Mouse (Mus musculus): ENCODE data around the gene Rassf8. TPM values are rescaled to one million over a fixed set of nuclear protein-coding genes. Genes with fewer than 3 reads are reported as not detected.

Rassf8 gene
- polyA plus RNA-seq, 1 experiment from 2014 or later: 9.2 TPM

DNA sequence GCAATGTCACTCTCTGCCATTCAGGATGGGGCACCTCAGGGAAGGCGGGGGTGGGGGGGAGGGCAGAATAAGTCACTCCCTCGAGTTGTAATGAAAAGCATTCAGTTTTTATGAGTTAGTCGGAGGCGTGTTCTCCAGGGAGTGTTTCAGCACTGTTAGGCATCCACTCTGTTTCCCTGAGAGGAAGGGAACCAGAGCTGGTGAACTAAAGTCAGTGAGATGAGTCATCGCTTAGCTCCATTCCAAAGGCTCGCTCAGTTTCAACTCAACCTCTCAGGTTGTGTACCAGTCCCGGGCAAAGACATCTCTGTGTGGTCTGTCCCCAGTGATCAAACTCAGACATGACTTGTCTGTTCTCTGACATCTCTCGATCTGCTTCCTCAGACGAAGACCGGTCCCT lies 20.7 kb upstream of the Rassf8 start:
- no peak overlapping the region for H3K27ac ChIP-seq
- H3K4me3 ChIP-seq (replicated peaks): no peak overlapping the region
- H3K4me1 ChIP-seq (replicated peaks): peaks cover 16% of the 10 kb centered on the region
- H3K9me3 ChIP-seq: no peaks in the 10 kb centered on the region
- no peak overlapping the region for H3K4me2 ChIP-seq
- no peaks in the 10 kb centered on the region for H3K27me3 ChIP-seq
- ATAC-seq (ENCODE audit: insufficient number of reproducible peaks, insufficient read depth, low FRiP score, low TSS enrichment, low read depth): no peak
- H3K36me3 ChIP-seq: no peaks in the 10 kb centered on the region
- H3K9ac ChIP-seq (replicated peaks): no peak overlapping the region
- WGBS: 63% methylated on average over 10 of the region's 10 CpGs

DNA sequence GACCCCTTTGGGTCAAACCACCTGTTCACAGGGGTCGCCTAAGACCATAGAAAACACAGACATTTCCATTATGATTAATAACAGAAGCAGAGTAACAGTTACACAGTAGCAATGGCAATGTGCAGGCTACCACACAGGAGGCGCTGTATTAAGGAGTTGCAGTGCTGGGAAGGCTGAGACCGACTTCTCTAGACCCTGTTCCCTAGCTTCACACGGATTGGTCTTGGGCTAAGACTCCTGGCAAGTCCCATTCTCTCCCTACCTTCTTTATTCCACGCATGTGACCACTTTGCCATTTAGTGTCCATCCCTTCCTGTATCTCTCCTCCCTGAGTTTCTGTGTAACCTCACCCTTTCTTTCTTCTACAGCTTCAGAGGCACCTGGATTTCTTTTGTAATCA lies 19.6 kb upstream of the Rassf8 start:
- H3K9ac ChIP-seq (replicated peaks): no peak overlapping the region
- no peaks in the 10 kb centered on the region for H3K27me3 ChIP-seq
- no peak for ATAC-seq (ENCODE audit: insufficient number of reproducible peaks, insufficient read depth, low FRiP score, low TSS enrichment, low read depth)
- peaks cover 13% of the 10 kb centered on the region for H3K4me1 ChIP-seq (replicated peaks)
- H3K4me2 ChIP-seq: no peak overlapping the region
- no peak overlapping the region for H3K4me3 ChIP-seq (replicated peaks)
- whole genome bisulfite sequencing: 47% methylated on average over 5 of the region's 5 CpGs
- H3K9me3 ChIP-seq: no peaks in the 10 kb centered on the region
- H3K27ac ChIP-seq: no peak overlapping the region
- no peaks in the 10 kb centered on the region for H3K36me3 ChIP-seq

DNA sequence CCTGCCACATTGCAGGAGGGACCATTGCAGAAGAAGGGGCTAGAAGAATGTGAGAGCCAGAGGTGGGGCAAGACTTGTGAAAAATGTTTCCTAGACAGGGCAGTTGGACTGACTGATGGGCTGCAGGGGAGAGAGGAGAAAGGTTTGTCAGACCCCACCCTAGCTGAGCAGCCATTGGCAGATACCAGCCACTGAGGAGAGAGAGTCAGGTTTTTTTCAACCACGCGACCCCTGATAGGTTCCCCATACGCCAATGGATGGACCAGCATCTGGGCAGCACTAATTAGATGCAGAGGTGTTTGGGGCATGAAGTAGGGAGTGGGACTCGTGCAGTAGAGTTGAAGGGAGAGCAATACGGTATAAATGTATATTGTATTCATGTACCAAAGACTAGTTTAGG lies 13.7 kb upstream of the Rassf8 start:
- peak; percentile 72 for ATAC-seq (ENCODE audit: insufficient number of reproducible peaks, insufficient read depth, low FRiP score, low TSS enrichment, low read depth)
- 38% methylated on average over 5 of the region's 5 CpGs for WGBS
- no peak overlapping the region for H3K4me2 ChIP-seq
- H3K9ac ChIP-seq (replicated peaks): no peak overlapping the region
- H3K27ac ChIP-seq: no peak overlapping the region
- H3K36me3 ChIP-seq: no peaks in the 10 kb centered on the region
- no peak overlapping the region for H3K4me3 ChIP-seq (replicated peaks)
- no peaks in the 10 kb centered on the region for H3K27me3 ChIP-seq
- peaks cover 31% of the 10 kb centered on the region for H3K4me1 ChIP-seq (replicated peaks)
- H3K9me3 ChIP-seq: no peaks in the 10 kb centered on the region

DNA sequence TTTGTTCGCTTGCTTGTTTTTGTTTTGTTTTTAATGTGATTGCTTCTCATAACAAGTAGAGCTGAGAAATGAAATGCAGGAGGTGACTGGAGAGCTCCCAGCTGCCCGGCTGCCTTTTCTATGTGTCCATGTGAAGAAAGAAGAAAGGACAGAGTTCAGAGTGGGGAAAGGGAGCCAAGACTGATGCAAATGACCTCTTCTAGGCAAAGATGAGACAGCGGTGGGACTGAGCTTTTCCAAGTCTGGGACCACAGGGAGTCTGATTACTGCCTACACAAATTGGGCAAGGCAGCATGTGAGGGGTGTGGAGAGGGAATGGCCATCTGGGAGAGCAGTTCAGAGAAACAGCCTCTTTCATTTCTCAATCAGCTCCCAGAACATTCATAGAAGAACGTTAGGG lies 13.3 kb upstream of the Rassf8 start:
- no peak for ATAC-seq (ENCODE audit: insufficient number of reproducible peaks, insufficient read depth, low FRiP score, low TSS enrichment, low read depth)
- 70% methylated on average over 4 of the region's 4 CpGs for WGBS
- no peak overlapping the region for H3K4me3 ChIP-seq (replicated peaks)
- H3K27me3 ChIP-seq: no peaks in the 10 kb centered on the region
- H3K4me1 ChIP-seq (replicated peaks): peaks cover 31% of the 10 kb centered on the region
- H3K36me3 ChIP-seq: no peaks in the 10 kb centered on the region
- H3K9ac ChIP-seq (replicated peaks): no peak overlapping the region
- H3K4me2 ChIP-seq: no peak overlapping the region
- no peaks in the 10 kb centered on the region for H3K9me3 ChIP-seq
- H3K27ac ChIP-seq: no peak overlapping the region

DNA sequence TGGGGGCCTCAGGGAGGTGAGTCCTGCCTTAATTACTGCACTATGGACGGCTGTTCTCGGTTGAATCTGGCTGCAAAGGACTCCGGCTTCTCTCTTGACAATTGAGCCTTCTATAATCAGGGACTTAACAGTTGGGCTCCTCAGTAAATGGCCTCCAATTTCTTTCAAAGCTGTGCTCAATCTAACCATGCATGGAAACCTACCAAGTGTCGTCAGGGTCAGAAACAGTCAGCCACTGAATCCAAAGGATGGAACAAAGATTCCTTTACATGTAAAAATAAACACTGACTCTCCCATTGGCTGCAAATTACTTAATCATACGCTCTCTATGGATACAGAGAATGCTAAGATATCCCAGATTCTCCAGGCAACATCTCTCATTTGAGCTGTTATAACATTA lies 12.6 kb upstream of the Rassf8 start:
- WGBS: 70% methylated on average over 5 of the region's 5 CpGs
- H3K9ac ChIP-seq (replicated peaks): no peak overlapping the region
- no peaks in the 10 kb centered on the region for H3K36me3 ChIP-seq
- no peak overlapping the region for H3K4me3 ChIP-seq (replicated peaks)
- peaks cover 31% of the 10 kb centered on the region for H3K4me1 ChIP-seq (replicated peaks)
- H3K27ac ChIP-seq: no peak overlapping the region
- no peak for ATAC-seq (ENCODE audit: insufficient number of reproducible peaks, insufficient read depth, low FRiP score, low TSS enrichment, low read depth)
- no peaks in the 10 kb centered on the region for H3K9me3 ChIP-seq
- H3K27me3 ChIP-seq: no peaks in the 10 kb centered on the region
- H3K4me2 ChIP-seq: no peak overlapping the region

DNA sequence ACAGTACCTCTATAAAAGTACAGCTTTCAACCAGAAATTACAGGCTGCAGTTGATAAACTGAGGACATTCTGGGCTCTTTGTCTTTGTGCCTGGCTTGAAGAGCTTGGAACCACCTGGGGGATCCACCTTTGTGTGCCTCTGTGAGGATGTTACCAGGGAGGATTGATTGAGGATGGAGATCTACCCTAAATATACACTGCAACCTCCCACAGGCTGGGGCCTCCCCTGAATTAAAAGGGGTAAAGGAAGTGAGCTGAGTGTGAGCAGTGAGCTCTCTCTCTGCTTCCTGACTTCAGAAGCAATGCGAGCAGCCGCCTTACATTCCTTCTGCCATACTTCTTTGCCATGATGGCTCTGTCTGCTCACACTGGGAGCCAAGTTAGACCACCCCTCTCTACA lies 10.4 kb upstream of the Rassf8 start:
- Histone ChIP-seq H3K9ac (replicated peaks) (no peak overlapping the region), H3K4me1 (replicated peaks) (peaks cover 34% of the 10 kb centered on the region), H3K27me3 (no peaks in the 10 kb centered on the region), H3K36me3 (no peaks in the 10 kb centered on the region), H3K4me3 (replicated peaks) (no peak overlapping the region), H3K9me3 (no peaks in the 10 kb centered on the region), H3K27ac (no peak overlapping the region), H3K4me2 (no peak overlapping the region)
- 71% methylated on average over 2 of the region's 2 CpGs for WGBS
- no peak for ATAC-seq (ENCODE audit: insufficient number of reproducible peaks, insufficient read depth, low FRiP score, low TSS enrichment, low read depth)

DNA sequence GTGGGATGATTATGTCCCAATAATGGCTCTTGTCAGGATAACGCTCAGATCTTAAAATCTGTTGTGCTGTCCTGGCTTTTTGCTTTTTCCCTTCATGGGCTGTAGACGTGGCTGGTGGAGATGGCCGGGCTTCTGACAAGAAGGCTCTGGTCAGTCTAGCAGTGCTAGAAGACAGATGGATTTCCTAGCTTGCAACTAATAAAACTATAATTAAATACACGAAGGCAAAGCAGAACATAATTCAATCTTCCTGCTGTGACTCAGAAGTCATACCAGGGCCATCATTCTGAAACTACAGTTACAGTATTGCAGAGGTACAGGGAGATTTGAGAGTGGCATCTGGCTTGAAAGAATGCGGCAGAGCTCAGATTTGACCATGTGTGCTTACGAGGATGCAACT lies 7.3 kb upstream of the Rassf8 start:
- no peaks in the 10 kb centered on the region for H3K27me3 ChIP-seq
- WGBS: 52% methylated on average over 6 of the region's 6 CpGs
- H3K36me3 ChIP-seq: no peaks in the 10 kb centered on the region
- H3K4me1 ChIP-seq (replicated peaks): peaks cover 23% of the 10 kb centered on the region
- ATAC-seq (ENCODE audit: insufficient number of reproducible peaks, insufficient read depth, low FRiP score, low TSS enrichment, low read depth): no peak
- no peaks in the 10 kb centered on the region for H3K9me3 ChIP-seq
- no peak overlapping the region for H3K4me3 ChIP-seq (replicated peaks)
- H3K4me2 ChIP-seq: no peak overlapping the region
- H3K9ac ChIP-seq (replicated peaks): no peak overlapping the region
- H3K27ac ChIP-seq: no peak overlapping the region

DNA sequence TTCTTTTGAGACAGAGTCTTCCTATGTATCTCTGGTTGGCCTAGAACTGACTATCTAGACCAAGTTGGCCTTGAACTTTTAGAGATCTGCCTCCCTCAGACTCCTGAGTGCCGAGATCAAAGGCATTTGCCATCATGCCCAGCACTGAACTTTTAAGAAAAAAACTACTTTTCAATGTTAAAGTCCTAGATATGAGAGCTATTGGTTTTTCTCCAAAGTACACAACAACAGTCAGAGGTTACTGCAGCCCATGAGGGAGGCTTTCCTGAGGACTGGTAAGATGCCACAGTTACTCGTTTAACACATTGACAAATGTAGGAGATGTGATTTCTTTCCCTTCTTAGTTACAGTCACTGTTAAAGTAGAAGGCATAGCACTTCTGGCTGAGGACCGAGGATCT lies 6.5 kb upstream of the Rassf8 start:
- H3K9me3 ChIP-seq: no peaks in the 10 kb centered on the region
- H3K9ac ChIP-seq (replicated peaks): no peak overlapping the region
- H3K4me3 ChIP-seq (replicated peaks): no peak overlapping the region
- no peaks in the 10 kb centered on the region for H3K36me3 ChIP-seq
- no peak overlapping the region for H3K4me2 ChIP-seq
- no peak for ATAC-seq (ENCODE audit: insufficient number of reproducible peaks, insufficient read depth, low FRiP score, low TSS enrichment, low read depth)
- H3K4me1 ChIP-seq (replicated peaks): peaks cover 19% of the 10 kb centered on the region
- WGBS: 75% methylated on average over 3 of the region's 3 CpGs
- H3K27ac ChIP-seq: no peak overlapping the region
- no peaks in the 10 kb centered on the region for H3K27me3 ChIP-seq

DNA sequence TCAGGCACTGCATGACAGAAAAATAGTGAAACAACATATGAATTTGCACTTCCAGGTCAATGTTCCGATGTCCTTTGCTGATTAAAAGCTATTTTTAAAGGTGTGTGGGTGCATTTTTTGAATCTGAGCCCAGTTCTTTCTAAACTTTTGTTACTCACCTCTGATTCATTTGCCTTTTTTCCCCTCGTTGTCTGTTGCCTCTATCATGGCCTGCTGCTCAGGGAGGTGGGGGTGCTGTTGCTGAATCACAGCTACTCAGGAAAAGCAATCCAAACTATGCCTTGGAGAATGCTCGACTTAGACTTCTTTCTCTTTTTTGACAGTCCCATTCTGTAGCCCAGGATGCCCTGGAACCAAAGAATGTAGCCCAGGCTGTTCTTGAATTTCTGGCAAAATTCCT lies 1.3 kb upstream of the Rassf8 start:
- no peak overlapping the region for H3K9ac ChIP-seq (replicated peaks)
- no peaks in the 10 kb centered on the region for H3K27me3 ChIP-seq
- WGBS: 51% methylated on average over 3 of the region's 3 CpGs
- H3K36me3 ChIP-seq: no peaks in the 10 kb centered on the region
- H3K4me2 ChIP-seq: no peak overlapping the region
- ATAC-seq (ENCODE audit: insufficient number of reproducible peaks, insufficient read depth, low FRiP score, low TSS enrichment, low read depth): no peak
- H3K4me1 ChIP-seq (replicated peaks): peaks cover 17% of the 10 kb centered on the region
- H3K4me3 ChIP-seq (replicated peaks): no peak overlapping the region
- no peak overlapping the region for H3K27ac ChIP-seq
- no peaks in the 10 kb centered on the region for H3K9me3 ChIP-seq

DNA sequence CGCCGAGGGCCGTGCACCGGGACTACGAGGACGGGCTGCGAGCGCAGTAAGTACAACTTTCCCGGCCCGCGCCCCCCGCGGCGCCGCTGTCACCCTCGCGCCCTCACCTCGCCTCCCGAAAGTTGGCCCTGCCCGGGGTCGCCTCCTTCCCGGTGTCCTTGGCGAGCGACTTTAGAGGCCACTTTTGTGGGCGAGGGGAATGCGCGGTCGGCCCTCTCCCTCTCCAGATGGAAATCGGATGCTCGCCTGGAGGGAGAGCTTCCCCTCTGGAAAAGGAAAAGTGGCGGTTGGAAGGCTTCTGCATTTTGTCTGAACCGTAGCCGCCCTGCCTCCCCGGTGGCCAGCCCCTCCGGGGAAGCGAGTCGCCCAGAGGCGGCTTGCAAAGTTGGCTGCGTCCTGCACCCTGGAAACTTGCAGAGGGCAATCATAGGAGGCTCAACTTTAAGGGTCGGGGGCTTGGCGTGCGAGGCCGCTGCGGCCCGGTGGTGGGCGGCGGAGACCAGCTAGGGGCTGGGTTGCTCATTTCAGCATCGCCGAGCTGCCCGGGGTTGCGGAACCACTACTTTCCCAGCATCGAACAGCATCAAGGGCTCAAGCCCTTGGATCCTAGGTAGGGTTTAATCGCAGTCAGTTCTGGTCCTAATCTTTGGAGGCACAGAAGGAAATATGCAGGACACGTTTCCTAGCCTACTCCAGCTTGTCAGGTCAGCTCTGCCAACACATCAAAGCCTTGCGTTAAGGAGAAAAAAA lies 548 bp downstream of the Rassf8 start:
- Histone ChIP-seq H3K4me1 (replicated peaks) (peaks cover 17% of the 10 kb centered on the region), H3K9me3 (no peaks in the 10 kb centered on the region), H3K27ac (peak overlapping the region; percentile 95), H3K4me2 (peak overlapping the region; percentile 67), H3K9ac (replicated peaks) (peak overlapping the region; percentile 92), H3K4me3 (replicated peaks) (peak overlapping the region; percentile 83), H3K36me3 (peaks cover 10% of the 10 kb centered on the region), H3K27me3 (no peaks in the 10 kb centered on the region)
- WGBS: under 1% methylated on average over 55 of the region's 55 CpGs
- ATAC-seq (ENCODE audit: insufficient number of reproducible peaks, insufficient read depth, low FRiP score, low TSS enrichment, low read depth): no peak

DNA sequence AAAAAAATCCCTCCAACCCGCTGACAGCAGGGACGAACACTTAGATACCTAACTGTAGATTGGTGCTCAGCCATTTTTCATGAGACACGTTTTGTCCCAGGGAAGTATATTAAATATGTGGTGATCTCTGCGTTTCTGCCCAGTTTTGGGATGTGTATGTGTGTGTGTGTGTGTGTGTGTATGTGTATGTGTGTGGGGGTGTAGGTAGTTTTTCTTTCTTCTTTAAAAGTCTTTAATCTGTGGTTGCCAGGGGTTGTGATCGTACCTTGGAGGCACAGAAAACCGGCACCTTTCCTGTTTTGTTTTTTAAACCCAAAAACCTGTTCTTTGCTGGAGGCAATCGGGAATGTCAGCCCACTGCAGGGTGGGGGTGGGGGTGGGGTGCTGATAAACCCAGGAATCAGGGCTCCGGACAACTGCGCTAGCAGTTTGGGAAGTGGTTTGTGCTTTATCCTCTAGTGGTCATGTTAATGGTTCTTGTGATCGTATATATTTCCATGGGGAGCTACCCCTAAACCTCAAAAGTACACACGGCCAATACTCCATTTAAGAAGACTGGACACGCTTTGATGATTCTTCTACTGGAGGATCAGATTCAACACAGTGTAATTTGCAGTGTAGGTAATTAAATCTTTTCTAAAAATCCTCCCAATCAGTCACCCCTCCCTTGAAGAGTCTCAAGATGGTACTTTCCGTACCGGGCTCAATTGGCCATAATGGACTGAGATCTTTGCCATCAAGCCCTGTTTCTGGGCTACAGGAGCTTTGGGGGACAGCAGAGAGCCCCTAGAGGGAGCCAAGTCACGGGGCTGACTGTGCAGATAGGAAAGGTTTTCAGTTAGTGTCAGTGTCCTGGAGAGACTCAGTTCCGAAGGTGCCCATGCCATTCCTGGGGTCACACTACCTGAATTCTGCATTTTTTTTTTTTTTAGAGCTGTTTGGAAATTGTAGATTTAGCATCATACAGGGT lies 1.4 kb downstream of the Rassf8 start:
- peak overlapping the region; percentile 83 for H3K4me3 ChIP-seq (replicated peaks)
- H3K9me3 ChIP-seq: no peaks in the 10 kb centered on the region
- peak overlapping the region; percentile 92 for H3K9ac ChIP-seq (replicated peaks)
- peaks cover 17% of the 10 kb centered on the region for H3K4me1 ChIP-seq (replicated peaks)
- peak overlapping the region; percentile 67 for H3K4me2 ChIP-seq
- H3K36me3 ChIP-seq: peaks cover 10% of the 10 kb centered on the region
- H3K27me3 ChIP-seq: no peaks in the 10 kb centered on the region
- 13% methylated on average over 16 of the region's 16 CpGs for WGBS
- ATAC-seq (ENCODE audit: insufficient number of reproducible peaks, insufficient read depth, low FRiP score, low TSS enrichment, low read depth): no peak
- no peak overlapping the region; the same call in 1 of the 2 replicates for H3K27ac ChIP-seq
